Mouse (Mus musculus) embryo, embryonic 11.5 days (tissue): ENCODE measurements at regions not wholly inside any gene's neighbourhood (a gene's known extent, or its start where the extent isn't known, plus 50 kb on each side); places are given as distances from the start of the nearest gene placed in this dataset.

Source experiments
- DNase-seq: peaks from one replicate; pipeline ENCODE4 v3.0.0-alpha.2; 2012; ENCODE audit warnings: low read depth, low spot score

GRCm38 (mm10) chr1:35580474-35580873 lies 487.7 kb upstream of the Hs6st1 start:
- no peak for DNase-seq

GRCm38 (mm10) chr1:35587900-35588299 lies 480.3 kb upstream of the Hs6st1 start:
- DNase-seq, result no peak

GRCm38 (mm10) chr1:35588939-35589338 lies 479.3 kb upstream of the Hs6st1 start:
- no peak for DNase-seq

- DNase-seq, result no peak
Measured at GRCm38 (mm10) chr1:35600847-35601246, 467.4 kb upstream of the Hs6st1 start.

GRCm38 (mm10) chr1:35615131-35615530 lies 453.1 kb upstream of the Hs6st1 start:
- DNase-seq, result no peak

- no peak for DNase-seq
Measured at GRCm38 (mm10) chr1:35619476-35619875, 448.7 kb upstream of the Hs6st1 start.

- no peak for DNase-seq
Measured at GRCm38 (mm10) chr1:35642595-35642994, 425.6 kb upstream of the Hs6st1 start.

GRCm38 (mm10) chr1:35653119-35653956 lies 414.9 kb upstream of the Hs6st1 start:
- no peak for DNase-seq

GRCm38 (mm10) chr1:35663006-35663405 lies 405.2 kb upstream of the Hs6st1 start:
- no peak for DNase-seq

GRCm38 (mm10) chr1:35673524-35673923 lies 394.7 kb upstream of the Hs6st1 start:
- no peak for DNase-seq

GRCm38 (mm10) chr1:35673992-35674391 lies 394.2 kb upstream of the Hs6st1 start:
- no peak for DNase-seq

- no peak for DNase-seq
Measured at GRCm38 (mm10) chr1:35682511-35682949, 385.7 kb upstream of the Hs6st1 start.

GRCm38 (mm10) chr1:35685651-35686050 lies 382.5 kb upstream of the Hs6st1 start:
- no peak for DNase-seq

- no peak for DNase-seq
Measured at GRCm38 (mm10) chr1:35694349-35694748, 373.9 kb upstream of the Hs6st1 start.

- DNase-seq, result peak; percentile 20
Measured at GRCm38 (mm10) chr1:35694775-35695591, 373.2 kb upstream of the Hs6st1 start.

GRCm38 (mm10) chr1:35697218-35697617 lies 371.0 kb upstream of the Hs6st1 start:
- no peak for DNase-seq

GRCm38 (mm10) chr1:35697834-35698500 lies 370.2 kb upstream of the Hs6st1 start:
- no peak for DNase-seq

GRCm38 (mm10) chr1:35702585-35702984 lies 365.6 kb upstream of the Hs6st1 start:
- no peak for DNase-seq

- no peak for DNase-seq
Measured at GRCm38 (mm10) chr1:35706336-35706735, 361.9 kb upstream of the Hs6st1 start.

- DNase-seq, result no peak
Measured at GRCm38 (mm10) chr1:35708176-35708788, 359.9 kb upstream of the Hs6st1 start.

- DNase-seq, result no peak
Measured at GRCm38 (mm10) chr1:35709214-35709613, 359.0 kb upstream of the Hs6st1 start.

GRCm38 (mm10) chr1:35713961-35714360 lies 354.2 kb upstream of the Hs6st1 start:
- no peak for DNase-seq
